Mouse (Mus musculus) hindbrain, embryonic 15.5 days (tissue): ENCODE measurements around the gene Gldc. TPM values are rescaled to one million over a fixed set of nuclear protein-coding genes. Genes with fewer than 3 reads are reported as not detected.

Experiments used
- ATAC-seq: fragments of 200-750 bp; cut with Nextera tagmentation; 2 replicates; pipeline ENCODE4 v1.8.0; 2017; ENCODE audit warnings: low read depth, moderate number of reproducible peaks, moderate TSS enrichment; ENCODE audit not compliant: low FRiP score
- H3K27ac ChIP-seq: fragments of 300-500 bp; sonication (generic); replicated peaks from 2 replicates; pipeline ENCODE4 v1.5.1; 2015; ENCODE audit warnings: mild to moderate bottlenecking, inconsistent platforms
- H3K27me3 ChIP-seq: fragments of 300-500 bp; sonication (generic); 2 replicates; pipeline ENCODE4 v1.6.1; 2015; ENCODE audit warnings: control low read depth, inconsistent platforms
- H3K36me3 ChIP-seq: fragments of 300-500 bp; sonication (generic); 2 replicates; pipeline ENCODE4 v1.6.1; 2015; ENCODE audit warnings: control low read depth, inconsistent platforms
- H3K4me1 ChIP-seq: fragments of 300-500 bp; sonication (generic); replicated peaks from 2 replicates; pipeline ENCODE4 v1.6.1; 2015; ENCODE audit warnings: control low read depth, inconsistent platforms
- H3K4me2 ChIP-seq: fragments of 300-500 bp; sonication (generic); 2 replicates; pipeline ENCODE4 v1.6.1; 2015; ENCODE audit warnings: moderate library complexity, mild to moderate bottlenecking, inconsistent platforms
- H3K4me3 ChIP-seq: fragments of 300-500 bp; sonication (generic); 2 replicates; pipeline ENCODE4 v1.5.1; 2015; ENCODE audit warnings: mild to moderate bottlenecking, inconsistent platforms
- H3K9ac ChIP-seq: fragments of 300-500 bp; sonication (generic); 2 replicates; pipeline ENCODE4 v1.6.1; 2015; ENCODE audit warnings: inconsistent platforms
- H3K9me3 ChIP-seq: fragments of 300-500 bp; sonication (generic); 2 replicates; pipeline ENCODE4 v1.6.1; 2016; ENCODE audit warnings: control low read depth, inconsistent platforms
- WGBS: fragments of 180-500 bp; shearing (Covaris S2); methylation state at CpG from one replicate; pipeline ENCODE4 v1.1.7; 2015; 5-methylcytosine and 5-hydroxymethylcytosine counted together
- polyA plus RNA-seq: library from polyadenylated mRNA; unstranded; fragments of >200 nt; fragmentation: Nextera tagmentation; extraction: Ambion mirVana; gene quantifications from 2 replicates; pipeline ENCODE4 v1.2.1, GENCODE M21; 2015

Gene Gldc
- polyA plus RNA-seq, 1 experiment from 2014 or later: 9.3 TPM

DNA sequence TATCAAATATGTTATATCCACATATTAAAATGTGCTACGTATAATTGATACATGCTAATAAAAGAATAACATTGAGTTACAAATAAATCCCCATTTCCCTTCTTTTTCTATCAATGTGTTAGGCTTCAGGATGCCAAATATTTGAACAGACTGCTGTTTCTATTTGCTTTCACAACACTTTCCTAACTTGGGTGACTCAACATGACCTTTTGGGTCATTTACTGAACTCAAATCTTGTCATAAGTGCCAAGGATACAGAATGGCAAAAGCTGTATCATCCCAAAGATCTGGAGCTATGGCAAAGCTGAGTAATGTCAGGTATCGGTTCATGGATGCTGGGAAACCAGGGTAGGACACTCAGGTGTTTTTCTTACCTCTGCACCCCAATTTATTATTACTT is 12.0 kb upstream of the Gldc start:
- Histone ChIP-seq H3K27ac (no peak overlapping the region), H3K27me3 (no peaks in the 10 kb centered on the region), H3K9ac (no peak overlapping the region), H3K36me3 (no peaks in the 10 kb centered on the region), H3K4me3 (no peak overlapping the region), H3K4me2 (no peak overlapping the region), H3K4me1 (no peaks in the 10 kb centered on the region), H3K9me3 (0 out of 2 replicates have a peak, but pooled peaks cover 10% of the 10 kb centered on the region)
- WGBS: 95% methylated on average over 2 of the region's 2 CpGs
- ATAC-seq: no peak

DNA sequence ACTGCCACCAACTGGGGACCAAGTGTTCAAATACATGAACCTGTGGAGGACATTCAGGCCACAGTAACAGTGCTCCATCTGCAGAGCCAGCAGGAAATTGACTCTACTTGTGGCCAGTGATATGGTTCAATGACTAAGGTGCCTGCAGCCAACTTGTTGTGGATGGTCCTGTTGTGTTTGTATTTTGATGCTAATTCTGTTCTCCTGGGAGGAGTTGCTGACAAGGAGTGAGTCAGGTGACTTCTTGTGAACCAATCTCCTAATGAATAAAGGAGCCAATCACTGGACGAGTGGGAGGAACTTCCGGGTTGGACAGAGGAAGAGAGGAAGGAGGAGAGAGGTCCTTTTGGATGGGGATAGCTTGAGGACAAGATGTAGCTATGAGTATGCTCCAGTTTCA is 10.3 kb upstream of the Gldc start:
- Histone ChIP-seq H3K36me3 (no peaks in the 10 kb centered on the region), H3K27me3 (no peaks in the 10 kb centered on the region), H3K9me3 (0 out of 2 replicates have a peak, but pooled peaks cover 10% of the 10 kb centered on the region), H3K4me3 (no peak overlapping the region), H3K9ac (no peak overlapping the region), H3K4me1 (no peaks in the 10 kb centered on the region), H3K27ac (no peak overlapping the region), H3K4me2 (no peak overlapping the region)
- WGBS: 83% methylated on average over 2 of the region's 2 CpGs
- ATAC-seq: no peak

GRCm38 (mm10) chr19:30179979-30180378 is 4.8 kb upstream of the Gldc start:
- 96% methylated on average over 1 of the region's 1 CpGs for WGBS
- peaks cover 6% of the 10 kb centered on the region; the same call in 1 of the 2 replicates for H3K4me1 ChIP-seq
- no peak overlapping the region for H3K9ac ChIP-seq
- no peaks in the 10 kb centered on the region for H3K36me3 ChIP-seq
- no peaks in the 10 kb centered on the region for H3K27me3 ChIP-seq
- ATAC-seq: no peak
- H3K27ac ChIP-seq: no peak overlapping the region
- no peak overlapping the region for H3K4me2 ChIP-seq
- H3K9me3 ChIP-seq: no peaks in the 10 kb centered on the region
- no peak overlapping the region for H3K4me3 ChIP-seq

- Histone ChIP-seq H3K4me2 (peak overlapping the region; percentile 100), H3K36me3 (no peaks in the 10 kb centered on the region), H3K27me3 (0 out of 2 replicates have a peak, but pooled peaks cover 2% of the 10 kb centered on the region), H3K27ac (0 out of 2 replicates have a peak overlapping the region, but pooled peaks have one; percentile 61), H3K4me3 (peak overlapping the region; percentile 67), H3K4me1 (peaks cover 14% of the 10 kb centered on the region; the same call in 1 of the 2 replicates), H3K9ac (peak overlapping the region; percentile 36), H3K9me3 (no peaks in the 10 kb centered on the region)
- 3% methylated on average over 15 of the region's 15 CpGs for WGBS
- no peak for ATAC-seq
Measured at GRCm38 (mm10) chr19:30174074-30174670, 1.1 kb downstream of the Gldc start.

DNA sequence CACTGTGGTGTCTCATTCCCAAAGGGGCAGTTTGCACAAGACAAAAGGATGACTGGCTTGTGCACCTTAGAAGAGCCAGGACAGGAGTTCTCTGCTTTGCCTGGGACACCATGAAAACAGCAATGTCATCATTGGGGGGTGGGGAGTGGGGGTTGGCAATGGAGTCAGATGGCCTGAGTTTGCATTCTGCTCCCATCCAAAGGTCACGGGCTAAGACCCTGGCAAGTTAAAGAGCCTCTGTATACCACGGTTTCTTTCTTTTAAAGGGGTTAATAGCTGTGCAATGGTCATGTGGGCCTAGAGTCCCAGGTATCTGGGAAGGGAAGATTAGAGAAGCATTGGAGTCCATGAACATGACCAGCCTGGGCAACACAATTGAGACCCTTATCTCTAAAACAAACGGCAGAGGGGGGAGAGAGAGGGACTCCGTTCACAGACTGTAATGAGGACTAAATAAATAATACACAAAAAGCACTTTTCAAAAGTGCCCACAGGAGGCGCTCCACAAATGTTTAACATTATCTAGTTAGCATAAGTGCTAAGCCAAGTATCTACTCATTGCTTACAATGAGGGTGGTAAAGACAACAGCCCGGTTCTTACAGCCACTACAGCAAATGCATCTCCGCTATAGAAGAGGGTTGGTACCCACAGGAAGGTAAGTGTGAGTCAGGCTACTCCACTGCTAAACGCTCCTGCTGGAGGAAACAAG is 3.7 kb downstream of the Gldc start:
- H3K36me3 ChIP-seq: no peaks in the 10 kb centered on the region
- peaks cover 14% of the 10 kb centered on the region; the same call in 1 of the 2 replicates for H3K4me1 ChIP-seq
- ATAC-seq: no peak
- no peaks in the 10 kb centered on the region for H3K9me3 ChIP-seq
- no peak overlapping the region for H3K4me3 ChIP-seq
- no peak overlapping the region for H3K4me2 ChIP-seq
- H3K27ac ChIP-seq: no peak overlapping the region
- 83% methylated on average over 8 of the region's 8 CpGs for WGBS
- no peak overlapping the region for H3K9ac ChIP-seq
- H3K27me3 ChIP-seq: 0 out of 2 replicates have a peak, but pooled peaks cover 2% of the 10 kb centered on the region

DNA sequence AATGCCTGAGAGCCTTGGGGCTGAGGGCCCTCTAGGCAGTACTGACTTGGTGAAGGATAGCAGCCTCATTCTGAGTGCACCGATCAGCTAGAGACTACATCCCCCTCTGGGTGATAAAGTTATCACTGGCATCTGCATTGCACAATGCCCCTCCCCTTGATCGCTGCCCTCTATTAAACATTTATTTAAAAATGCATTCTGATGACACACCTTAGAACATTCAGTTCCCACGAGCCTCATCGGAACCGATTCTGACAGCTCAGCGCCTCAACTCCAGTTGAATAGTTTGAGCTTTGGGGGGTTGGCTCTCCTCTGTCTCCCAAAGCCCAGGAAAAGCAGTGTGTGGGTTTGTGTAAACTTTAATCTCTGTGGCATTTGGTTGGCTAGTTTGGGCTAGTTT is 4.9 kb downstream of the Gldc start:
- Histone ChIP-seq H3K27ac (no peak overlapping the region), H3K27me3 (0 out of 2 replicates have a peak, but pooled peaks cover 2% of the 10 kb centered on the region), H3K9ac (no peak overlapping the region), H3K36me3 (no peaks in the 10 kb centered on the region), H3K4me3 (no peak overlapping the region), H3K9me3 (no peaks in the 10 kb centered on the region), H3K4me2 (no peak overlapping the region), H3K4me1 (peaks cover 11% of the 10 kb centered on the region; the same call in 1 of the 2 replicates)
- WGBS: 87% methylated on average over 6 of the region's 6 CpGs
- no peak for ATAC-seq

DNA sequence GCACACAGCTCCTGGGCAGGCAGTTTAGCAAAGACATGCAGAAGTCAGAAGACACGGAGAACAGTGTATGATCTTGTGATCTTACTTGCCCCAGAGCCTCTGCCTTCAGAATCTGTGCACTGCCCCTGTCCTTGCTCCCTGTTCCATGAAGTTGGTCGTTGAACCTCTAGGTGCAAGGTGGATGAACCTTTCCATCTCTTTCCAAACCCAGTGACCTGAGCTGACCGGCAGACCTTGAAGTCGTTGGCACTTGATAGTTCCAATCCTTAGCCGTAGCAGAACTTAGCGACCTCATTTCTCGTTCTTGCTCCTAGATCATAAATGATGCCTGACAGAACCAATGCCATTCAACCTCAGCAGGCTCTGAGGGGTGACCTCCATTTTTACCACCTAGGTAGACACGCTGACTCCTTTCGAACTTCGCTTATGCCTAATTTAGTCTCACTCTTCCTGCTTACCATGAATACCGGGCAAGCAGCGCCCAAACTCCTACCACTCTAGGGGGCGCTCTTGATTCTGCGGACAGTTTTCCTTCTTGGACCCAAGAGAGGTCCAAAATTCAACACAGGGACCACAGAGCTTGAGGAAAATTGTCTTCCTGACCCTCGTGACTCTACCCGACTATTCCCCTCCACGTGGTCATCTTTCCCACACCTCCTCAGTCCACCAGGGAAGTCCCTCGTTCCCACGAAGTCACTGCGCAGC is 8.3 kb downstream of the Gldc start:
- H3K4me3 ChIP-seq: no peak overlapping the region
- H3K9ac ChIP-seq: no peak overlapping the region
- no peak overlapping the region for H3K4me2 ChIP-seq
- H3K36me3 ChIP-seq: no peaks in the 10 kb centered on the region
- no peaks in the 10 kb centered on the region for H3K27me3 ChIP-seq
- WGBS: 90% methylated on average over 20 of the region's 20 CpGs
- ATAC-seq: no peak
- no peaks in the 10 kb centered on the region for H3K4me1 ChIP-seq
- H3K27ac ChIP-seq: no peak overlapping the region
- no peaks in the 10 kb centered on the region for H3K9me3 ChIP-seq

GRCm38 (mm10) chr19:30164228-30164627 is 11.0 kb downstream of the Gldc start:
- Histone ChIP-seq H3K9me3 (no peaks in the 10 kb centered on the region), H3K27me3 (no peaks in the 10 kb centered on the region), H3K9ac (no peak overlapping the region), H3K4me1 (0 out of 2 replicates have a peak, but pooled peaks cover 3% of the 10 kb centered on the region), H3K36me3 (no peaks in the 10 kb centered on the region), H3K4me2 (no peak overlapping the region), H3K4me3 (no peak overlapping the region), H3K27ac (no peak overlapping the region)
- ATAC-seq: no peak
- 78% methylated on average over 2 of the region's 2 CpGs for WGBS

DNA sequence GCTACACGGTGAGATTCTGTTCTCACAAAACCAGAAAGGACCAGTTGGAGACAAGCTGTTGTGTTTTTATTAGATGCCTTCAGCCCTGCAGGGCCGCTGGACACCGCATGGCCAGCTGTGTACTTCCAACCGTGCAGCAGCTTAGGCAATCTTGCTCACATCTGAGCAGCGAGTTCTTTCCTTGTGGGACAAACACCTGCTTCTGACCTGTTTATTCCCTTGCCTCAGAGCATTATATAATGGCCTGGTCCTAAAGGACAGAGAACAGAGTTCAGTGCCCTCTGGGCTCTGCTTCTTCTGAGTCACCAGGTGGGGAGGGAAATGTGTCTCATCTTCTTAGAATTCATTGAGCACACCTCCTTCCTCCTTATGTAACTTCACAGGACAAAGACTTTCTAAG is 12.4 kb downstream of the Gldc start:
- ATAC-seq: no peak
- 0 out of 2 replicates have a peak, but pooled peaks cover 3% of the 10 kb centered on the region for H3K4me1 ChIP-seq
- no peaks in the 10 kb centered on the region for H3K27me3 ChIP-seq
- H3K4me2 ChIP-seq: no peak overlapping the region
- no peak overlapping the region for H3K27ac ChIP-seq
- WGBS: 77% methylated on average over 5 of the region's 5 CpGs
- H3K9me3 ChIP-seq: no peaks in the 10 kb centered on the region
- no peaks in the 10 kb centered on the region for H3K36me3 ChIP-seq
- H3K9ac ChIP-seq: no peak overlapping the region
- H3K4me3 ChIP-seq: no peak overlapping the region

DNA sequence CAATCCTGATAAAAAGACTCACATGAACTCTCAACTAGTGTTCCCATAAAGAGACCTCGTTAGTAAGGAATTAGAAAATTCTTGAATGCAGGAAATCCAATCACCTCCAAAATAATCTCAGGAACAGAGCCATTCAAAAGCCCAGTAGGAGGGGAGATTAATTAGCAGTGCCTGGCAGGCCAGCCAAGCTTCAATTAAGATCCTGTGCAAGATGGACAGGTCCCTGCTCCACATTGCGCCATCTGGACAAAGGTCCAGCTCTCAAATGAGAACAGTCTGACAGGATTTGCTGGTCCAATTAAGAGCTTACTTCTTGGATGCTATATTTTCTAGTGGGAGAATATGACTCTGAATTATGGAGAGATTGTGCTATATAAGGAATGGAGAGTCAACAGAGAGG is 15.2 kb downstream of the Gldc start:
- no peaks in the 10 kb centered on the region for H3K9me3 ChIP-seq
- H3K4me3 ChIP-seq: no peak overlapping the region
- 30% methylated on average over 2 of the region's 2 CpGs for WGBS
- H3K4me1 ChIP-seq: peaks cover 17% of the 10 kb centered on the region
- ATAC-seq: no peak
- H3K4me2 ChIP-seq: no peak overlapping the region
- H3K27ac ChIP-seq: no peak overlapping the region
- no peaks in the 10 kb centered on the region for H3K27me3 ChIP-seq
- no peaks in the 10 kb centered on the region for H3K36me3 ChIP-seq
- no peak overlapping the region for H3K9ac ChIP-seq

DNA sequence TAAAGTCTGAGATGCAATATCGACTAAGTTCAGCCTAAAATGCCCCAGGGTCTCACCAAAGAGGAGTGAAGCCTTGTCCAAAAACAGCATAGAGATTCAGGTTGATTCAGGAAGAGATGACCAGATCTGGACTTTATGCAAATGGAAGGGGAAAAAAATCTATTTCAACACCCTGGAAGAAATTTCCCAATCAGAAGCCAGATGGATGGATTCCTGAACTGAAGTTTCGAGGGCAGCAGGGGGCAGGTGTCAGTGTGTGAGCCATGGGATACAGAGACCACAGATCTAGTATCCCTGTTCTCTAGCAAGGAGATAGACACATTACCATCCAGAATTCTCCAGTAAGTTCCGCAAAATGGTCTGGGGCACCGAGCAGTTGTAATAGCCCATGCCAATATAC is 17.0 kb downstream of the Gldc start:
- 85% methylated on average over 4 of the region's 4 CpGs for WGBS
- Histone ChIP-seq H3K4me1 (peaks cover 25% of the 10 kb centered on the region), H3K9me3 (no peaks in the 10 kb centered on the region), H3K4me3 (no peak overlapping the region), H3K27me3 (no peaks in the 10 kb centered on the region), H3K36me3 (no peaks in the 10 kb centered on the region), H3K27ac (no peak overlapping the region), H3K9ac (no peak overlapping the region), H3K4me2 (no peak overlapping the region)
- ATAC-seq: no peak
